Mouse (Mus musculus): Measurements from ENCODE around the gene Tex101. TPM values are rescaled to one million over a fixed set of nuclear protein-coding genes. Genes with fewer than 3 reads are reported as not detected.
"Not testable (repeated sequence)": the region's sequence is repeated elsewhere in the genome, so short reads cannot be mapped to it uniquely, and the experiment has no call there.

The Tex101 gene
- polyA plus RNA-seq, 2 experiments = not detected

DNA sequence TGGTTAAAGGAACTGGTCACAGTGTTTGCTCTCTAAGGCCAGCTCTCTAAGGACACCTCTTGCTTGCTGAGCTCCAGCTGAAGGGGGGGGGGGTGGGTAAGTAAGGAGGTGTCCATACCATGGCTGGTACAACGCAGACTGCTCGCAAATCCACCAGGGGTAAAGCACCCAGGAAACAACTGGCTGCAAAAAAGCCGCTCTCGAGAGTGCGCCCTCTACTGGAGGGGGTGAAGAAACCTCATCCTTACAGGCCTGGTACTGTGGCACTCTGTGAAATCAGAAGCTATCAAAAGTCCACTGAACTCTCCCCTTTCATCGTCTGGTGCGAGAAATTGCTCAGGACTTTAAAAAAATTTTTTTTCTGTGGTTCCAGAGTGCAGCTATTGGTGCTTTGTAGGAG is 7.6 kb upstream of the Tex101 start:
- not testable (repeated sequence) for H3K4me3 ChIP-seq (ENCODE audit: insufficient read depth in 1 of 2, low read depth in 2 of 2, low read length in 2 of 2); H3K27ac ChIP-seq; ATAC-seq (ENCODE audit: insufficient read depth); H3K4me2 ChIP-seq (ENCODE audit: low read depth); H3K27me3 ChIP-seq (ENCODE audit: control insufficient read depth, insufficient read depth, low read length); H3K9ac ChIP-seq (replicated peaks); H3K4me1 ChIP-seq (replicated peaks; ENCODE audit: control insufficient read depth in 2 of 2, insufficient read depth in 2 of 2, low read length in 1 of 2); H3K9me3 ChIP-seq (ENCODE audit: control insufficient read depth, low read length); H3K36me3 ChIP-seq (replicated peaks; ENCODE audit: control insufficient read depth, insufficient read depth, low read depth); DNase-seq (ENCODE audit: low read depth in 3 of 3, low spot score in 3 of 3)
- TF ChIP-seq CTCF (IDR thresholded peaks at IDR 0.05; ENCODE audit: low read depth) = peak; percentile 38
- WGBS (ENCODE audit: insufficient replicate concordance) = 46% methylated on average over 7 of the region's 7 CpGs

DNA sequence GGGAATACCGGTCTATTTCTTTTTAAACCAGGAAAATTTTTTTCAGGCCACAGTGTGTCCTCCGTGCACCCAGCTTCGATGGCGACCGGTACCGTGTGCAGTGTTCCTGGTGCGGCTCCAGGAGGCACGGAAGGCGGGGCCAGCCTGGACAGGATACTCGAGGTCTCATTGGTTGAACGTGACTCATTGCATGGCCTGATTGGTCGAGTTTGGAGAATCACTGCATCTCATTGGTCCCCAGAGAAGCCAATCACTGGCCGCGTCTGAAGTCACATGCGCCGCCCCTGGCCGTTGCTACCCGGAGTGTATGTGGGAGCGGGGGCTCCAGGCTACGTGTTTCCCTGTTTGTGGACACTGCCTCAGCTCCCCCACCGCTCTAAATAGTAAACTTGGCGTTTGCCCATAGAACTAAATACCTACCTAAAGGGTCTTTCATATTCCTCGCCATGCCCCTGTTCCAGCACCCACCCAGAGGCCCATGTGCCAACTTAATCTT is 4.5 kb downstream of the Tex101 start:
- Histone ChIP-seq H3K27me3 (ENCODE audit: control insufficient read depth, insufficient read depth, low read length) (no peaks in the 10 kb centered on the region), H3K9me3 (ENCODE audit: control insufficient read depth, low read length) (no peaks in the 10 kb centered on the region), H3K27ac (no peak overlapping the region), H3K9ac (replicated peaks) (no peak overlapping the region), H3K4me1 (replicated peaks; ENCODE audit: control insufficient read depth in 2 of 2, insufficient read depth in 2 of 2, low read length in 1 of 2) (no peaks in the 10 kb centered on the region), H3K4me2 (ENCODE audit: low read depth) (no peak overlapping the region), H3K4me3 (ENCODE audit: insufficient read depth in 1 of 2, low read depth in 2 of 2, low read length in 2 of 2) (no peak overlapping the region), H3K36me3 (replicated peaks; ENCODE audit: control insufficient read depth, insufficient read depth, low read depth) (no peaks in the 10 kb centered on the region)
- ATAC-seq (ENCODE audit: insufficient read depth) (no peak), DNase-seq (ENCODE audit: low read depth in 3 of 3, low spot score in 3 of 3) (no peak)
- no peak for TF ChIP-seq EP300 (IDR thresholded peaks at IDR 0.05; ENCODE audit: low read depth)
- TF ChIP-seq CTCF (IDR thresholded peaks at IDR 0.05; ENCODE audit: low read depth) = no peak
- 73% methylated on average over 23 of the region's 23 CpGs for WGBS (ENCODE audit: insufficient replicate concordance)

DNA sequence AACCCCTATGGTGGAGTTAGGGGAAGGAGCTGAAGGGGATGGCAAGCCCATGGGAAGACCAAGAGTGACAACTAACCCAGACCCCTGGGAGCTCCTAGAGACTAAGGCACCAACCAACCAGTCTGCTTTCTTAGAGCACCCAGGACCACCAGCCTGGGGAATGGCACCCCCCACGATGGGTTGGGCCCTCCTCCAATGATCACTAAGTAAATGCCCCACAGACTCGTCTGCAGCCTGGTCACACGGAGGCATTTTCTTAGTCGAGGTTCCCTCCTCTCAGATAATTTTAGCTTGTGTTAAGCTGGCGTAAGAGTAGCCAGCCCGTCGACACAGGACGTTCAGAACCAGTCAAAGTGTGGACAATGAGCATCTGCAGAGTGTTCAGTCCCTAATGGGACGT is 11.5 kb downstream of the Tex101 start:
- ATAC-seq (ENCODE audit: insufficient read depth) (no peak), DNase-seq (ENCODE audit: low read depth in 3 of 3, low spot score in 3 of 3) (no peak)
- H3K9me3 ChIP-seq (ENCODE audit: control insufficient read depth, low read length) = no peaks in the 10 kb centered on the region
- H3K27ac ChIP-seq = no peak overlapping the region
- H3K27me3 ChIP-seq (ENCODE audit: control insufficient read depth, insufficient read depth, low read length) = no peaks in the 10 kb centered on the region
- no peak overlapping the region for H3K9ac ChIP-seq (replicated peaks)
- no peaks in the 10 kb centered on the region for H3K36me3 ChIP-seq (replicated peaks; ENCODE audit: control insufficient read depth, insufficient read depth, low read depth)
- TF ChIP-seq CTCF (IDR thresholded peaks at IDR 0.05; ENCODE audit: low read depth) (no peak), EP300 (IDR thresholded peaks at IDR 0.05; ENCODE audit: low read depth) (no peak)
- H3K4me1 ChIP-seq (replicated peaks; ENCODE audit: control insufficient read depth in 2 of 2, insufficient read depth in 2 of 2, low read length in 1 of 2) = peaks cover 0 to 4% of the 10 kb centered on the region in 2 experiments; a peak in 2 of 4 replicates
- WGBS (ENCODE audit: insufficient replicate concordance) = 60% methylated on average over 9 of the region's 9 CpGs
- H3K4me2 ChIP-seq (ENCODE audit: low read depth) = no peak overlapping the region
- no peak overlapping the region for H3K4me3 ChIP-seq (ENCODE audit: insufficient read depth in 1 of 2, low read depth in 2 of 2, low read length in 2 of 2)

DNA sequence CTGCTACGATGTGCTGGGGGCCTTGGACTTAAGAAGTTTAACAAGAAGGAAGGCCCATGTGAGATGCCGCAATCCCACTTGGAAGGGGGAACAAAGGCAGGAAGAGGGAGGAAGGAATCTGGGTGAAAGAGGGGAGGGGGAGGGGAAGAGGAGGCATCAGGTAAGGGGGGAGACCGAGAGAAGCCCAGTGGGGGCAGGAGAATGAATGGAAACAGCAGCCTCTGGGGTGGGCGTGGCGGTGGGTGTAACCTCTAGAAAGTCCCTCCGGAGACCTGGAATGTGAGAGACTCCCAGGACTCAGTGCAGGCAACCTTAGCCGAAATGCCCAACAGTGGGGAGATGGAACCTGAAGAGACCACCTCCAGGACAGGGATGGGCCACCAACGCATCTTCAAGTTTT is 12.2 kb downstream of the Tex101 start:
- DNase-seq (ENCODE audit: low read depth in 3 of 3, low spot score in 3 of 3) (no peak), ATAC-seq (ENCODE audit: insufficient read depth) (no peak)
- H3K36me3 ChIP-seq (replicated peaks; ENCODE audit: control insufficient read depth, insufficient read depth, low read depth) = no peaks in the 10 kb centered on the region
- H3K4me2 ChIP-seq (ENCODE audit: low read depth) = no peak overlapping the region
- H3K4me3 ChIP-seq (ENCODE audit: insufficient read depth in 1 of 2, low read depth in 2 of 2, low read length in 2 of 2) = no peak overlapping the region
- H3K4me1 ChIP-seq (replicated peaks; ENCODE audit: control insufficient read depth in 2 of 2, insufficient read depth in 2 of 2, low read length in 1 of 2) = peaks cover 0 to 4% of the 10 kb centered on the region in 2 experiments; a peak in 2 of 4 replicates
- no peaks in the 10 kb centered on the region for H3K27me3 ChIP-seq (ENCODE audit: control insufficient read depth, insufficient read depth, low read length)
- no peak for TF ChIP-seq CTCF (IDR thresholded peaks at IDR 0.05; ENCODE audit: low read depth)
- no peak for TF ChIP-seq EP300 (IDR thresholded peaks at IDR 0.05; ENCODE audit: low read depth)
- H3K27ac ChIP-seq = no peak overlapping the region
- H3K9me3 ChIP-seq (ENCODE audit: control insufficient read depth, low read length) = no peaks in the 10 kb centered on the region
- WGBS (ENCODE audit: insufficient replicate concordance) = 30% methylated on average over 8 of the region's 8 CpGs
- no peak overlapping the region for H3K9ac ChIP-seq (replicated peaks)

DNA sequence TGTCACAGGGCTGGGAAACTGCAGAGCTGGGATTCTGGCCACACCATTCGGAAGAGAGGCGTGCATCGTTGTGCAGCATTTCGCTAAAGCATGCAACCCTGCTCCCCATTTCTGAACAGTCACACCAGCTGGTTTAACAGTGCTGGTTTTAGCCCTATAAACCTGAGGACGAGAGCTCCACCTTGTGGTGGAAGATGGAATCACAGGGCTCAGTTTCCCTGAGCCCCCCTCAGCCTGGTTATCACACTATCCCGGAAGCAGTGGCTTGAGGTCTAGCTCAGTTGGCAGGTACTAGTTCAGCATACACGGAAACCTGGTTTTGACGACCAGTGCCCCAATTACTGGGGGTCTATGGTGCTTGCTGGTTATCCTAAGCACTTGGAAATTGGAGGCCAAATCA is 13.9 kb downstream of the Tex101 start:
- 7% methylated on average over 8 of the region's 8 CpGs for WGBS (ENCODE audit: insufficient replicate concordance)
- DNase-seq (ENCODE audit: low read depth in 3 of 3, low spot score in 3 of 3) (peak; percentile 43 to 47 (median 46)), ATAC-seq (ENCODE audit: insufficient read depth) (0 out of 2 replicates have a peak, but pooled peaks have one; percentile 15)
- no peak overlapping the region for H3K9ac ChIP-seq (replicated peaks)
- no peaks in the 10 kb centered on the region for H3K36me3 ChIP-seq (replicated peaks; ENCODE audit: control insufficient read depth, insufficient read depth, low read depth)
- no peak overlapping the region for H3K4me2 ChIP-seq (ENCODE audit: low read depth)
- TF ChIP-seq EP300 (IDR thresholded peaks at IDR 0.05; ENCODE audit: low read depth) = no peak
- peak; percentile 96 for TF ChIP-seq CTCF (IDR thresholded peaks at IDR 0.05; ENCODE audit: low read depth)
- no peaks in the 10 kb centered on the region for H3K9me3 ChIP-seq (ENCODE audit: control insufficient read depth, low read length)
- H3K27me3 ChIP-seq (ENCODE audit: control insufficient read depth, insufficient read depth, low read length) = no peaks in the 10 kb centered on the region
- peaks cover 0 to 4% of the 10 kb centered on the region in 2 experiments; a peak in 2 of 4 replicates for H3K4me1 ChIP-seq (replicated peaks; ENCODE audit: control insufficient read depth in 2 of 2, insufficient read depth in 2 of 2, low read length in 1 of 2)
- no peak overlapping the region for H3K27ac ChIP-seq
- no peak overlapping the region for H3K4me3 ChIP-seq (ENCODE audit: insufficient read depth in 1 of 2, low read depth in 2 of 2, low read length in 2 of 2)

Measured in liver, embryonic 14.5 days (tissue).